Mouse (Mus musculus): ENCODE data around the gene Nmrk1. TPM values are rescaled to one million over a fixed set of nuclear protein-coding genes. Genes with fewer than 3 reads are reported as not detected.
"Not testable (repeated sequence)": the region's sequence is repeated elsewhere in the genome, so short reads cannot be mapped to it uniquely, and the experiment has no call there.

Gene Nmrk1
- 1 to 10 TPM; 4.8 TPM for total RNA-seq (2021)

GRCm38 (mm10) chr19:18631644-18632219, at the start of gene Nmrk1, which contains the start of gene Ostf1:
Gene Nmrk1, plus strand, starts transcription at chr19:18631950.
Gene Ostf1, minus strand, starts transcription at chr19:18631823.
- intact Hi-C loops (cut with DNase I): loop anchor here (2.0 to 10.0 kb wide), 2 partner anchors 39 to 83 kb away; partner anchors contain the start of genes Carnmt1 and D030056L22Rik
- peak; percentile 91 to 94 for DNase-seq (ENCODE audit: low spot score in 2 of 2)

GRCm38 (mm10) chr19:18582226-18582625, 49.5 kb upstream of the Nmrk1 start:
- DNase-seq (ENCODE audit: low spot score in 2 of 2): no peak
- intact Hi-C loops (cut with DNase I): no loop called here

- intact Hi-C loops (cut with DNase I): no loop called here
Measured at GRCm38 (mm10) chr19:18582887-18583286, 48.9 kb upstream of the Nmrk1 start.

GRCm38 (mm10) chr19:18583706-18584105, 48.0 kb upstream of the Nmrk1 start:
- DNase-seq (ENCODE audit: low spot score in 2 of 2): no peak
- intact Hi-C loops (cut with DNase I): no loop called here

More at GRCm38 (mm10) chr19:18582887-18583286, 48.9 kb upstream of the Nmrk1 start:
- DNase-seq (ENCODE audit: low spot score in 2 of 2): no peak

GRCm38 (mm10) chr19:18584621-18585020, 47.1 kb upstream of the Nmrk1 start:
- intact Hi-C loops (cut with DNase I): no loop called here

GRCm38 (mm10) chr19:18587118-18587517, 44.6 kb upstream of the Nmrk1 start:
- DNase-seq (ENCODE audit: low spot score in 2 of 2): no peak
- intact Hi-C loops (cut with DNase I): no loop called here

More at GRCm38 (mm10) chr19:18584621-18585020, 47.1 kb upstream of the Nmrk1 start:
- DNase-seq (ENCODE audit: low spot score in 2 of 2): no peak

- intact Hi-C loops (cut with DNase I): no loop called here
Measured at GRCm38 (mm10) chr19:18588243-18588642, 43.5 kb upstream of the Nmrk1 start.

GRCm38 (mm10) chr19:18588801-18589200, 42.9 kb upstream of the Nmrk1 start:
- intact Hi-C loops (cut with DNase I): not testable (repeated sequence)

More at GRCm38 (mm10) chr19:18588243-18588642, 43.5 kb upstream of the Nmrk1 start:
- DNase-seq (ENCODE audit: low spot score in 2 of 2): no peak

GRCm38 (mm10) chr19:18589276-18589675, 42.5 kb upstream of the Nmrk1 start:
- intact Hi-C loops (cut with DNase I): no loop called here
- no peak for DNase-seq (ENCODE audit: low spot score in 2 of 2)

More at GRCm38 (mm10) chr19:18588801-18589200, 42.9 kb upstream of the Nmrk1 start:
- not testable (repeated sequence) for DNase-seq (ENCODE audit: low spot score in 2 of 2)

GRCm38 (mm10) chr19:18590234-18590633, 41.5 kb upstream of the Nmrk1 start:
- no peak for DNase-seq (ENCODE audit: low spot score in 2 of 2)
- intact Hi-C loops (cut with DNase I): no loop called here

GRCm38 (mm10) chr19:18590942-18591354, 40.8 kb upstream of the Nmrk1 start:
- intact Hi-C loops (cut with DNase I): no loop called here
- DNase-seq (ENCODE audit: low spot score in 2 of 2): no peak

- no peak for DNase-seq (ENCODE audit: low spot score in 2 of 2)
- intact Hi-C loops (cut with DNase I): no loop called here
Measured at GRCm38 (mm10) chr19:18592919-18593318, 38.8 kb upstream of the Nmrk1 start.

GRCm38 (mm10) chr19:18593722-18594121, 38.0 kb upstream of the Nmrk1 start:
- intact Hi-C loops (cut with DNase I): no loop called here
- no peak for DNase-seq (ENCODE audit: low spot score in 2 of 2)

GRCm38 (mm10) chr19:18596876-18597275, 34.9 kb upstream of the Nmrk1 start:
- no peak for DNase-seq (ENCODE audit: low spot score in 2 of 2)
- intact Hi-C loops (cut with DNase I): no loop called here

- intact Hi-C loops (cut with DNase I): no loop called here
- no peak for DNase-seq (ENCODE audit: low spot score in 2 of 2)
Measured at GRCm38 (mm10) chr19:18597772-18598171, 34.0 kb upstream of the Nmrk1 start.

- no peak for DNase-seq (ENCODE audit: low spot score in 2 of 2)
- intact Hi-C loops (cut with DNase I): no loop called here
Measured at GRCm38 (mm10) chr19:18598265-18598926, 33.4 kb upstream of the Nmrk1 start.

GRCm38 (mm10) chr19:18599051-18599450, 32.7 kb upstream of the Nmrk1 start:
- intact Hi-C loops (cut with DNase I): no loop called here
- no peak for DNase-seq (ENCODE audit: low spot score in 2 of 2)

GRCm38 (mm10) chr19:18599650-18600049, 32.1 kb upstream of the Nmrk1 start:
- intact Hi-C loops (cut with DNase I): no loop called here
- no peak for DNase-seq (ENCODE audit: low spot score in 2 of 2)

- intact Hi-C loops (cut with DNase I): no loop called here
- DNase-seq (ENCODE audit: low spot score in 2 of 2): no peak
Measured at GRCm38 (mm10) chr19:18600611-18601010, 31.1 kb upstream of the Nmrk1 start.

- intact Hi-C loops (cut with DNase I): no loop called here
- DNase-seq (ENCODE audit: low spot score in 2 of 2): no peak
Measured at GRCm38 (mm10) chr19:18603011-18603410, 28.7 kb upstream of the Nmrk1 start.

- no peak for DNase-seq (ENCODE audit: low spot score in 2 of 2)
- intact Hi-C loops (cut with DNase I): no loop called here
Measured at GRCm38 (mm10) chr19:18607907-18608306, 23.8 kb upstream of the Nmrk1 start.

All from left cerebral cortex, postnatal 36 days (tissue).